Mouse (Mus musculus) spleen, adult 18-20 months (tissue): Measurements from ENCODE around the gene Creb1.
"Not testable (repeated sequence)": the region's sequence is repeated elsewhere in the genome, so short reads cannot be mapped to it uniquely, and the experiment has no call there.

Experiments used
- DNase-seq, 2 experiments: peaks; one replicate each; pipeline ENCODE4 v3.0.0; 2022; ENCODE audit warnings: mixed read lengths in 2 of 2

Creb1 gene

GRCm38 (mm10) chr1:64543750-64544149, 11.3 kb downstream of the Creb1 start:
- DNase-seq = no peak

- DNase-seq = no peak
Observed at GRCm38 (mm10) chr1:64546070-64546469, 13.6 kb downstream of the Creb1 start.

- DNase-seq = no peak
Observed at GRCm38 (mm10) chr1:64549380-64549779, 16.9 kb downstream of the Creb1 start.

GRCm38 (mm10) chr1:64551908-64552307, 19.5 kb downstream of the Creb1 start:
- DNase-seq = no peak

GRCm38 (mm10) chr1:64560105-64560504, 27.7 kb downstream of the Creb1 start:
- no peak for DNase-seq

- DNase-seq = no peak
Observed at GRCm38 (mm10) chr1:64568206-64568605, 35.8 kb downstream of the Creb1 start.

GRCm38 (mm10) chr1:64576022-64576421, 43.6 kb downstream of the Creb1 start:
- no peak for DNase-seq

- no peak for DNase-seq
Observed at GRCm38 (mm10) chr1:64576732-64577131, 44.3 kb downstream of the Creb1 start.

GRCm38 (mm10) chr1:64577911-64578310, 45.5 kb downstream of the Creb1 start:
- not testable (repeated sequence) for DNase-seq

GRCm38 (mm10) chr1:64578801-64579200, 46.4 kb downstream of the Creb1 start:
- DNase-seq = no peak

- no peak for DNase-seq
Observed at GRCm38 (mm10) chr1:64598926-64599325, 66.5 kb downstream of the Creb1 start.

- DNase-seq = no peak
Observed at GRCm38 (mm10) chr1:64600413-64601077, 68.1 kb downstream of the Creb1 start.

GRCm38 (mm10) chr1:64601242-64601842, 68.9 kb downstream of the Creb1 start:
- no peak for DNase-seq

GRCm38 (mm10) chr1:64603381-64603780, 70.9 kb downstream of the Creb1 start:
- no peak for DNase-seq

- DNase-seq = no peak
Observed at GRCm38 (mm10) chr1:64609145-64609544, 76.7 kb downstream of the Creb1 start.

GRCm38 (mm10) chr1:64609976-64610375, 77.5 kb downstream of the Creb1 start:
- no peak for DNase-seq

GRCm38 (mm10) chr1:64614311-64614710, 81.9 kb downstream of the Creb1 start:
- no peak for DNase-seq

GRCm38 (mm10) chr1:64614801-64615345, 82.4 kb downstream of the Creb1 start:
- DNase-seq = no peak

- DNase-seq = no peak
Observed at GRCm38 (mm10) chr1:64615531-64615991, 83.1 kb downstream of the Creb1 start.

- no peak for DNase-seq
Observed at GRCm38 (mm10) chr1:64616076-64616475, 83.6 kb downstream of the Creb1 start.

- no peak for DNase-seq
Observed at GRCm38 (mm10) chr1:64616531-64616880, 84.1 kb downstream of the Creb1 start.

GRCm38 (mm10) chr1:64616881-64617714, 84.7 kb downstream of the Creb1 start, which contains the start of gene Mettl21a:
Gene Mettl21a, minus strand, starts transcription at chr1:64617242.
- DNase-seq = peak; percentile 72 to 73

- peak; percentile 59 to 82 for DNase-seq
Observed at GRCm38 (mm10) chr1:64617715-64617984, 85.2 kb downstream of the Creb1 start.

- DNase-seq = no peak
Observed at GRCm38 (mm10) chr1:64618226-64618625, 85.8 kb downstream of the Creb1 start.
